Mouse (Mus musculus): Measurements from ENCODE around the gene Tfpi. TPM values are rescaled to one million over a fixed set of nuclear protein-coding genes. Genes with fewer than 3 reads are reported as not detected.
A peak's percentile ranks its signal among the peaks of the same experiment; 100 is the strongest.
"Not testable (repeated sequence)": the region's sequence is repeated elsewhere in the genome, so short reads cannot be mapped to it uniquely, and the experiment has no call there.

The Tfpi gene
- polyA plus RNA-seq, 2 experiments, result 10.4 to 15.1 TPM

GRCm38 (mm10) chr2:84511036-84511435 is 34.5 kb upstream of the Tfpi start:
- Histone ChIP-seq H3K9ac (replicated peaks) (no peak overlapping the region), H3K4me1 (replicated peaks; ENCODE audit: control insufficient read depth in 2 of 2, insufficient read depth in 2 of 2, low read length in 1 of 2) (no peaks in the 10 kb centered on the region), H3K36me3 (replicated peaks; ENCODE audit: control insufficient read depth, insufficient read depth, low read depth) (no peaks in the 10 kb centered on the region; the same call in 1 of the 2 replicates), H3K27ac (no peak overlapping the region), H3K4me2 (ENCODE audit: low read depth) (no peak overlapping the region), H3K9me3 (ENCODE audit: control insufficient read depth, low read length) (no peaks in the 10 kb centered on the region), H3K27me3 (ENCODE audit: control insufficient read depth, insufficient read depth, low read length) (no peaks in the 10 kb centered on the region), H3K4me3 (ENCODE audit: insufficient read depth in 1 of 2, low read depth in 2 of 2, low read length in 2 of 2) (no peak overlapping the region)
- no peak for DNase-seq (ENCODE audit: low read depth in 3 of 3, low spot score in 3 of 3)
- no peak for ATAC-seq (ENCODE audit: insufficient read depth)
- TF ChIP-seq EP300 (IDR thresholded peaks at IDR 0.05; ENCODE audit: low read depth), result no peak
- TF ChIP-seq CTCF (IDR thresholded peaks at IDR 0.05; ENCODE audit: low read depth), result no peak
- WGBS (ENCODE audit: insufficient replicate concordance), result 80% methylated on average over 4 of the region's 4 CpGs

GRCm38 (mm10) chr2:84504954-84505394 is 28.4 kb upstream of the Tfpi start:
- 48% methylated on average over 5 of the region's 11 CpGs for WGBS (ENCODE audit: insufficient replicate concordance)
- TF ChIP-seq CTCF (IDR thresholded peaks at IDR 0.05; ENCODE audit: low read depth), result peak; percentile 30; the same call in 1 of the 2 replicates
- H3K9ac ChIP-seq (replicated peaks), result peak overlapping the region; percentile 68

GRCm38 (mm10) chr2:84504285-84504684 is 27.7 kb upstream of the Tfpi start:
- H3K4me1 ChIP-seq (replicated peaks; ENCODE audit: control insufficient read depth in 2 of 2, insufficient read depth in 2 of 2, low read length in 1 of 2), result no peaks in the 10 kb centered on the region
- H3K4me2 ChIP-seq (ENCODE audit: low read depth), result peak overlapping the region; percentile 56
- TF ChIP-seq EP300 (IDR thresholded peaks at IDR 0.05; ENCODE audit: low read depth) (no peak), CTCF (IDR thresholded peaks at IDR 0.05; ENCODE audit: low read depth) (no peak)
- H3K27me3 ChIP-seq (ENCODE audit: control insufficient read depth, insufficient read depth, low read length), result no peaks in the 10 kb centered on the region
- ATAC-seq (ENCODE audit: insufficient read depth), result peak; percentile 50; the same call in 1 of the 2 replicates
- H3K9ac ChIP-seq (replicated peaks), result no peak overlapping the region
- H3K27ac ChIP-seq, result no peak overlapping the region
- H3K4me3 ChIP-seq (ENCODE audit: insufficient read depth in 1 of 2, low read depth in 2 of 2, low read length in 2 of 2), result no peak overlapping the region
- no peak for DNase-seq (ENCODE audit: low read depth in 3 of 3, low spot score in 3 of 3)
- WGBS (ENCODE audit: insufficient replicate concordance), result 39% methylated on average over 4 of the region's 4 CpGs
- no peaks in the 10 kb centered on the region for H3K36me3 ChIP-seq (replicated peaks; ENCODE audit: control insufficient read depth, insufficient read depth, low read depth)
- no peaks in the 10 kb centered on the region for H3K9me3 ChIP-seq (ENCODE audit: control insufficient read depth, low read length)

More at GRCm38 (mm10) chr2:84504954-84505394, 28.4 kb upstream of the Tfpi start:
- Histone ChIP-seq H3K4me3 (ENCODE audit: insufficient read depth in 1 of 2, low read depth in 2 of 2, low read length in 2 of 2) (peak overlapping the region; percentile 32 to 41), H3K27ac (peak overlapping the region; percentile 60), H3K4me2 (ENCODE audit: low read depth) (peak overlapping the region; percentile 56)
- not testable (repeated sequence) for H3K9me3 ChIP-seq (ENCODE audit: control insufficient read depth, low read length); H3K36me3 ChIP-seq (replicated peaks; ENCODE audit: control insufficient read depth, insufficient read depth, low read depth); H3K27me3 ChIP-seq (ENCODE audit: control insufficient read depth, insufficient read depth, low read length); H3K4me1 ChIP-seq (replicated peaks; ENCODE audit: control insufficient read depth in 2 of 2, insufficient read depth in 2 of 2, low read length in 1 of 2)
- DNase-seq (ENCODE audit: low read depth in 3 of 3, low spot score in 3 of 3) (peak in 1 of 3 experiments; percentile 20), ATAC-seq (ENCODE audit: insufficient read depth) (peak; percentile 89)

GRCm38 (mm10) chr2:84498921-84499320 is 22.3 kb upstream of the Tfpi start:
- Histone ChIP-seq H3K9me3 (ENCODE audit: control insufficient read depth, low read length) (no peaks in the 10 kb centered on the region), H3K4me1 (replicated peaks; ENCODE audit: control insufficient read depth in 2 of 2, insufficient read depth in 2 of 2, low read length in 1 of 2) (no peaks in the 10 kb centered on the region), H3K36me3 (replicated peaks; ENCODE audit: control insufficient read depth, insufficient read depth, low read depth) (no peaks in the 10 kb centered on the region), H3K27me3 (ENCODE audit: control insufficient read depth, insufficient read depth, low read length) (no peaks in the 10 kb centered on the region), H3K4me2 (ENCODE audit: low read depth) (no peak overlapping the region), H3K27ac (no peak overlapping the region), H3K4me3 (ENCODE audit: insufficient read depth in 1 of 2, low read depth in 2 of 2, low read length in 2 of 2) (no peak overlapping the region), H3K9ac (replicated peaks) (no peak overlapping the region)
- no peak for TF ChIP-seq CTCF (IDR thresholded peaks at IDR 0.05; ENCODE audit: low read depth)
- no peak for TF ChIP-seq EP300 (IDR thresholded peaks at IDR 0.05; ENCODE audit: low read depth)
- 35% methylated on average over 3 of the region's 3 CpGs for WGBS (ENCODE audit: insufficient replicate concordance)
- no peak for DNase-seq (ENCODE audit: low read depth in 3 of 3, low spot score in 3 of 3)
- ATAC-seq (ENCODE audit: insufficient read depth), result no peak

- Histone ChIP-seq H3K4me2 (ENCODE audit: low read depth) (no peak overlapping the region), H3K4me3 (ENCODE audit: insufficient read depth in 1 of 2, low read depth in 2 of 2, low read length in 2 of 2) (no peak overlapping the region), H3K27me3 (ENCODE audit: control insufficient read depth, insufficient read depth, low read length) (no peaks in the 10 kb centered on the region), H3K9ac (replicated peaks) (no peak overlapping the region), H3K27ac (no peak overlapping the region), H3K4me1 (replicated peaks; ENCODE audit: control insufficient read depth in 2 of 2, insufficient read depth in 2 of 2, low read length in 1 of 2) (no peaks in the 10 kb centered on the region), H3K9me3 (ENCODE audit: control insufficient read depth, low read length) (no peaks in the 10 kb centered on the region), H3K36me3 (replicated peaks; ENCODE audit: control insufficient read depth, insufficient read depth, low read depth) (no peaks in the 10 kb centered on the region)
- ATAC-seq (ENCODE audit: insufficient read depth), result no peak
- TF ChIP-seq EP300 (IDR thresholded peaks at IDR 0.05; ENCODE audit: low read depth), result no peak
- TF ChIP-seq CTCF (IDR thresholded peaks at IDR 0.05; ENCODE audit: low read depth), result no peak
- 57% methylated on average over 3 of the region's 3 CpGs for WGBS (ENCODE audit: insufficient replicate concordance)
- no peak for DNase-seq (ENCODE audit: low read depth in 3 of 3, low spot score in 3 of 3)
Observed at GRCm38 (mm10) chr2:84495108-84495507, 18.5 kb upstream of the Tfpi start.
